Mouse (Mus musculus): ENCODE results near the gene Pknox2.

- peak; percentile 16; the same call in 1 of the 2 replicates for TF ChIP-seq CTCF (conservative IDR thresholded peaks at IDR 0.05; ENCODE audit: low read length)
- TF ChIP-seq POU5F1 (IDR thresholded peaks at IDR 0.05; ENCODE audit: borderline replicate concordance, low read length): no peak
Observed at GRCm38 (mm10) chr9:37147359-37147685, at the start of gene Pknox2.

All from E14TG2a.4 (cell line).